Mouse (Mus musculus): ENCODE results near the gene Naxe.

The Naxe gene

DNA sequence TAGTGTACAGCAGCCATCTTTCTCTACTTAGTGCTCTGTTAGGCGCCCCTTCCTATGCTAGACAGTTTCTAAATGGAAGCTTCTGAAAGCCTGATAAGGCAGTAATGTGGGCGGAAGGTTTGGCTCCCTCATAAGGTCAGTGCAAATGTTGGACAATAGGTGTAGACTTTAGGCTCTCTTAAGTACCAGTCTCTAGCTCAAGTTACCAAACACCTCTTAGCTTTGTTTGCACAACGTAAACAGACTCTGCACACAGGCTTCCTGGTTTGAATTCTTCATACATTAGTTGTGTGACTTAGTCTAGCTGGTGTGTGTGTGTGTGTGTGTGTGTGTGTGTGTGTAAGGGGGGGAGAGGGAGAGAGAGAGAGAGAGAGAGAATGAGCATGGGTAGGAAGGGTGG is 8.8 kb downstream of the Naxe start:
- DNase-seq: no peak

DNA sequence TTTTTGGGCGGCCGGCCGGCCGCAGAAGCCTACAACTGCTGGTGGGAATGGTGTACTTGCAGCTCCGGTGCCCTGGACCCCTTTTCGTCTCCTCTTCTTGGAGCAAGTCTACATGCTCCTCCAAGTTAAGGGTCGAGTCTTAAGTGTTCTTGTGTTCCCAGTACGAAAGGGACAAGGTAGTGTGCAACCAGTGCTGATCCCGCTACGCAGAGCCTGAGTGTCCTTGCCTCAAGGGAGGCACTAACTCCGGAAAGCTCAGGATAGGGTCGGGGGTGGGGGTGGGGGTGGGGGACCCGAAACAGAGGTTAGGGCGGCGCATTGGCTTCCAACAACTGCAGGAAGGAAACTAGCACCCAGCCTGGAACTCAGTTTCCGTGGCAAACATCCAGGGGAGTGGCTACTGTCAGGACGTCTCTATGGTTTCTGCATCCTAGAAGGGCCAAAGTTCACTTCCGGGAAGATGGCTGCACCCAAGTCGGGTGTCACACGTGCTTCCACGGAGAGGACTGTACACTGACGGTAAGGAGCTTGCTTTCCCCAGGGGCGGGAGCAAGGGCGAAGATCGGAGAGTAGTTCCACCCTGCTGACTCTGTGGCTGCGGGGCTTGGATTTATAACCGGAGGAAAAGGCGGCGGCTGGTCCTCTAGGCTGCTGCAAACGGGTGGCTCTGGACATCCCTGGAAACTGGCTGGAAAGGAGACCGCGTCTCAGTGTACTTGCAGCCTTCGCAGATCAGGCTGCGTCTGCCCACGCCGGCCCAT is 15.5 kb downstream of the Naxe start, which contains the start of gene Gpatch4:
Gene Gpatch4, plus strand, starts transcription at position 448 of the 761 bp plus-strand sequence.
- DNase-seq: peak; percentile 94

DNA sequence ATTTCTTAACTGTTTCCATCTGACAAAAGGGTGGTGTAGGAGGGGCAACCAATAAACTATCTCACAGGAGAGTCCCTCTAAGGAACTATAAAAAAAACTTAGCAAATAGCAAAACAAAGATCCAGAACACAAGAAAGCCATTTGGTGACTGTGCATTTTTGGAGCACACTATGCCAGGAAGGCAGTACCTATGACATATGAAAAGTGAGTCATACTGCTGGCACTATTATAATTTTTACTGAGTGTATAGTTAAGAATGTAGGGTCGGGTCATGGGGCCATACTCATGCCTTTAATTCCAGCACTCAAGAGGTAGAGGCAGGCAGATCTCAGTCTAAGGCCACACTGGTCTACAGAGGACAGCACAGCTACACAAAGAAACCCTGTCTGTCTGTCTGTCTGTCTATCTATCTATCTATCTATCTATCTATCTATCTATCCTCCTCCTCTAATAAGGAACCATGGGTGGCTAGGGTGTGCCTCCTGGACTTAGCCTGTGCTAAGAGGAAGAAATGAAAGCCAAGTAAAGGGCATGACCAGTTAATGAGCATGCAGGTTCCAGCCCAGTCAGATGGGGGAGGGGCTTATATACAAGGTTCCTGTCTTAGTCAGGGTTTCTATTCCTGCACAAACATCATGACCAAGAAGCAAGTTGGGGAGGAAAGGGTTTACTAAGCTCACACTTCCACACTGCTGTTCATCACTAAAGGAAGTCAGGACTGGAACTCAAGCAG is 22.6 kb downstream of the Naxe start:
- DNase-seq: no peak

DNA sequence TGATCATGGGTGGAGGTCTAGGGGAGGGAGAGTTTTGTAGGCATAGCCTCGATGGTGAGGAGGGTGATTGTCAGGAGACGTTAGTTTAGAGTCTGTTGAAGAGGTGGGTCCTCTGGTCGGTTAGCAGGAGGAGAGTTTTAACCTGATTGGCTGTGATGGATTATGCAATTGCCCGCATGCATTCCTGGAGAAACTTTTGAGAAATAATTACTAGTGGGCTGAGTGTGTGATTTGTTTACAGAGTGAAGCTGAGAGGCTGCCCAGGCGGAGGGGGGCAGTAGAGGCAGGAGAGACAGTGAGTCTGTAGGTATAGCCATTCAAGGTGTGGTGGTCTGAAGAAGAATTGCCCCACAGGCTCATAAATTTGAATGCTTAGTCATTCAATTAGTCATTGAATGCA is 24.8 kb downstream of the Naxe start:
- DNase-seq: no peak

DNA sequence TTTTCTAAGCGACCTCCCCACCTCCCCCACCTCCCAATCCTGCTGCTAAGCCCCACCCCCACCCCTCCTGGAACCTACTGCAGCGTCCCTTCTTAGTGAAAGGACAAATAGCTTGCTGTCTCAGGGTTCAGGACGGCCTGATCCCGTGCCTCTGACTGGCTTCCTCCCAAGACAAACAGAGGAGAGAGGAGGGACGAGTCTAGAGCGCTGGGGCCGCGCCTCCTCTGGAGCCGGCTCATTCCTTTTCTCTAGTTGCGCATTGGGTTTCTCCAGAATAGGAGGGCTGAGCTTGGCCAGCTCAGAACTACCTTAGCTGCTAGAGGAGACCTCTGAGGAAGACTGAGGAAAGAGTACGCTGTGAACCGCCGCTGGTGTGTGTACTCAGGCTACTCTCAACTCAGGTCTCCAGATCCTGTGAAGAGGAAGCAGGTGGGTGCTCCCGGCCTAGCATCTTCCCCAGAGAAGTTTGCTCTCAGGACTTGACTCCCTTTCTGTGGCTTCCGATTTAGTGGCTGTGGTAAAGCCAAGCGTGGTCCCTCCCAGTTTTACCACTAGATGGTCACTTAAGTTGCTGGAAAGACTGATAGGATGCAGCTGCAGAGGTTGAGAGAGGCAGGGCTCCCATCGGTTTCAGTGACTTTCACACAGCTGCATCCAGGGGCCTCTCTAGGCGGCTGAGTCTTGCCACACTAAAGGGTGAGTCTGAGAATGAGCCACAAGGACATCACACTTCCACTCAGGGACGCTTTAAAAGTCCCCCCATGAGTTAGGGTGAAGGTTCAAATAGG is 27.5 kb downstream of the Naxe start:
- peak; percentile 66 for DNase-seq

DNA sequence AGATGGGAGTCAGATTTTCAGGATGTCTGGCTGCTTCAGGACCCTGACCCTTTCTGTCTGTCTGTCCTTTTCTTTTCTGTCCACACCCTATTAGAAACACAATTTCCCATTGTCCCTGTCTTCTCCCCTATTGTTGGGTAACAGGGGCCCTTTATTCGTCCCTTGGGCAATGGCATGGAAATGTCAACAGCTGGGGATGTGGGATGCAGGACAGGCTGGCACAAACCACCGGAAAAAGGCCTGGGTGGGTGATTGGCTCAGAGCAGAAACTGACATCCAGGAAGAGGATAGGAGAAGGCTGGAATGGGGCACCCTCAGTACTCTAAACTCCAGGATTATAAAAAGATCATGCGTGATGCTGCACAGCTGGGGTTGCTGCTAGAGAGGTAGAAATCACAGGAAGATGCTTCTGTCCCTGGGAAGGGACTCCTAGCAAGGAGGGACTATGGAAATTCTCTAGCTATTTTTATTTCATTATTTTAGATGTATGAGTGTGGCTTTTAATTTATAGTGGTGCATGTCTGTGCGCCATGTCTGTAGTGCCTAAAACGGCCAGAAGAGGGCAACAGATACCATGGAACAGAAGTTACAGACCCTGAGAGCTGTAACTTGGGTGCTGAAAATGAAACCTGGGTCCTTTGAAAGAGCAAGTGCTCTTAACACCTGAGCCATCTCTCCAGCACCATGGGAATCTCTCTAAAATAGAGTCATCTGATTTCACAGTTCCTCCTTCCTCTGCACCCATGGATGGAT is 30.7 kb downstream of the Naxe start, which contains the start of gene Hapln2:
Gene Hapln2, minus strand, starts transcription at position 150 of the 753 bp plus-strand sequence.
- DNase-seq: peak; percentile 81

DNA sequence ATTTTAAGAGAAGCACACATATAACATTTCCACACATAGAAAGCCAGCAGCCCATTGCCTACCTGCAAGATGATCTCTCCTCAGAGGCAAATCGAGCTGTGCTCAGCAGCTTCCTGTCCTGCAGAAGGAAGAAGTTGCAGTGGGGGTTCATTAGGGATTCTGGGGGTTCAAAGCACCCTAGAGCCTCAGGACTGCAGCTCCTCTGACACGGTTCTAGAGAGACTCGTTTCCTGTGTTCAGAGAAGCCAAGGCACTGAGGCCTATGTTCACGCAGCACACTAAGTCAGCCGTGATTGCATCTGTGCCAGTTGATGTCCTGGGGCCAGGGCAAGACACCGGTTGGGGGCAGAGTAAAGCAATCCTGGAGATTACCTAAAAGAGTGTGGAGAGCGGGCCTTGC is 31.5 kb downstream of the Naxe start:
- no peak for DNase-seq

DNA sequence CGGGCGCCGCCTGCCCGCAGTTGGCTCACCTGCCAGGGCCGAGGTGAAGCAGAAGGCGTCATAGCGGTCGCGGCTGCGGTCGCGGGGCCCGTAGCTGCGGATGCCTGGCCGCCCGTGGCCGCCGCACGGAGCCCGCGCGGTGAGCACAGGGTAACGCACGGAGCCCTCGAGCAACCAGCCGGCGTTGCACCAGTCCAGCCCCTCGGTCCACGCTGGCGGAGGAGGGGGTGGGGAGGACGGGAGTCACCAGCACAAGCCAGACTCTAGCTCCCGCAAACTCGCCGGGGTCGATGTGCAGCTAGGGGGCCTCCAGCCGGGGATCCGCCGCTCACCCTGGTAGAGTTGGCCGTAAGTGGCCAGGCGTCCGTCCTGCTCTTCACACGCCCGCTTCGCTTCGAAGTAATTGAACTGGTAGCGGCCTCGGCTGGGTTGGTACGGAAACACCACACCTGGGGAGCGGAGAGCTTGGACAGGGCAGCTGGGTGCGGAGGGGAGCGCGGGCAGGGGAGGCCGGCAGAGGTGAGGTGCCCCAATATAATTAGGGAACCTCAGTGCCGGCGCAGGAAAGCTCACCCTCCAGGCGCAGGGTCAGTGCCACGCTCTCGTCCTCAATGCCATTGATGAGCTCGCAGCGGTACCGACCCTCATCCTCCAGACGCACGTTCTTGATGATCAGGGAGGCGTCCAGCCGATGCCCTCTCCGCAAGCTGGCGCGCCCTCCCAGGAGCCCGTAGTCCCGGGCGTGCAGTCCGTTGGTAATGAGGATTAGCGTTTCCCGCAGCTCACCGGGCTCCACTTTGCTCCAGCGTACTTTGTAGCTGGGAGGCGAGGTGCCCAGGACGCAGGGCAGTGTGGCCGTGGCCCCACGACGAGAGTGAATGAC is 34.9 kb downstream of the Naxe start:
- DNase-seq: no peak

DNA sequence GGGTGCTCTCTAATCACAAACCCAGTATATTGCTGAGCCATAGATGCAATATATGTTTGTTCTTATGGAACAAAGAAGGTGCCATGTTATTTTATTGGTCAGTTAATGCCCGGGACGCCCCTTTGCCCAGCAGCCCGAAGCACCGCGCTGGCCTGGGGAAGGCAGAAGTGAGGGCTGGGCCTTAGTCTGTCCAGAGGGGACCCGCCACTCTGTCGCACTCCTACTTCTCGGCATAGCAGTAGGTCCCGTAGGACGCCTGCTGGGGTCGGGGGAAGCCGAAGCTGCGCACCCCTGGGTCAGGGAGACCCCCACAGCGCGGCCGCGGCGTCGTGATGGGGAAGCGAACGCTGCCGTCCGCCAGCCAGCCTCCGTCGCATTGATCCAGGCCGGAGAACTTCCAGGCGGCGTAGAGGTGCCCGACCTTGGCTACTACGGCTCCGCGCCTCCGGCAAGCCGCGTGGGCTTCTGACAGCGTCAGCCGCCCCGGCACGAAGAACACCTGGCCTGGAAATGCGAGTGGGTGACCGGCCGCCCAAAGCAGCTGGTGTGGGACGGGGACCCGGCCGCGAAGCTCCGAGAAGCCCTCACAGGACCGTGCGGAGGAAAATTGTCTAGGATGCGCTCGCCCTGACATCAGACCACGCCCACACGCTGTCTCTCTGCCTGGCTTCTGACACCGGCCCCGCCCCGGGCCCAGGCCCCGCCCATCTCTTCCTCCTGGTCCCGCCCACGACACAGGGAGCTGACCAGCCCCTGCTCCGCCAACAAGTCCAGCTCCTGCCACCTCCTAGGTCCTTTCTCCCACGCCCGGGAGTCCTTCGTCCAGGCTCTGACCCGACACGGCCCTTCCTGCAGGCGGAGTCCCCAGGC is 35.7 kb downstream of the Naxe start:
- DNase-seq: peak; percentile 93

DNA sequence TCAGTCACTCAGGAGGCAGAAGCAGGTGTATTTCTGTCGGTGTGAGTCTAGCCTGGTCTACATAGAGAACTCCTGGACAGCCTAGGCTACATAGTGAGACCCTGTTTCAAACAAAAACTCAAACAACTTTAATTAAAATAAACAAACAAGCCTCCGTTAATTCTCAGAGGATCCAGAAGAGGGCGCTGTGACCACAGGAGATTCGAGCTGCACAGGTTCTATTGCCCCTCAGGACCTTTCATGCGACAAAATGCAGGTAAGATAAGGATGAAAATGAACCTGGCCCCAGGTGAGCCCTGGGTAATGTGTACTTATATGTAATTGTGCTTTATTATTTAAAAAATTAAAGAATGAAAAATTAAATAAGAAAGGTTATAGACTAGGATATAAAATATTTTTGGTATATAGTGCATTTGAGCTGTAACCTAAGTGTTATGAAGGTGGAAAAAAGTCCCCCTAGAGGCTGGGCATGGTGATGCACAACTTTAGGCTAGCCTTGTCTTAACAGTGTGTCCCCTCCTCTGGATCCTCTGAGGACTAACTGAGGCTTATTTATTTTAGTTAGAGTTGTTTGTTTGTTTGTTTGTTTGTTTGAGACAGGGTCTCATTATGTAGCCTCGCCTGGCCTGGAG is 47.5 kb downstream of the Naxe start:
- no peak for DNase-seq

Measured in layer of hippocampus, adult 9-11 months (tissue).